Comparison of ENCODE assay signal across 13 mouse cellular contexts in the genomic region with DNA sequence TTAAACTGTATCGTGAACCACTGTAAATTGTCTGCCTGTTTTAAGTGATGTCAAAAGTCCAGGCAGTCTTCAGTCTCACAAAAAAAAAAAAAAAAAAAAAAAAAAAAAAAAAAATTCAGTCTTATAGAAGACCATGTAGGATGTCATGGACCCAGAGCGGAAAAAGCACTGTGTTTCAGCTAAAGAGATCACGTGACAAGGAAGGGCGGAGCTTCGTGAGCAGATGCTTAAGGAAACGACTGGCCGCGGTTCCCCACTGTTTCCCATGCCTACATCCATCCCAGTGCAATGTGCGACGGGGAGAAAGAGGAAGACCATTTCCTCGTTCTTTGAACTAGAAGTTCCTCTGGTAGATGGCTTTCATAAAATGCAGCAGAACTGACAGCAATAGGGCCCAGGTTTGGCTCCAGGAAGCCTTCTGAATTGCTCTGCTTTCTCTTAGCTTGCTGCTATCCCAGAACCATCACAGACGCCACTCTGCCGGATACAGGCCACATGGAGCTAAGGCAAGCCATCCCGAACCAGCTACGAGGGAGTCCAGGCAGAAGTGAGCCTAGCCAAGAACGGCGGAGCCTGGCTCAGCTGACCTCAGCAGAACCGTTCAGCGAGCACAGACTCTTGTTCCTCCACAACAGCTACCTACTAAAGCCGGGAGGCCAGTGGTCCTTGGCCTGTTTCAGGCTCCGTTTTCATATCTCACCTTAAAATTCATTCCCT.
DNase-seq lines count a peak whose midpoint lies in the region; ATAC-seq and TF ChIP-seq lines count a peak whose summit lies in the region.
"Had no signal": no experiment of that assay in that cellular context is flagged by ENCODE, and none has a peak within 500 bp of the region (broad histone marks: within the 10 kb centered on the region; RNA-seq: fewer than 3 reads in every experiment).

No protein-coding gene starts in this region.

- WGBS in neural tube, embryonic 11.5 days = 85% methylated on average over 21 of the region's 21 CpGs
- WGBS in neural tube, embryonic 15.5 days = 87% methylated on average over 21 of the region's 21 CpGs
- WGBS in liver, postnatal 0 days (ENCODE audit: insufficient replicate concordance) = 63% methylated on average over 21 of the region's 21 CpGs

- no peaks in the 10 kb centered on the region for H3K27me3 ChIP-seq in neural tube, embryonic 11.5 days (ENCODE audit: control insufficient read depth, insufficient read depth, low read length)
- no peaks in the 10 kb centered on the region for H3K27me3 ChIP-seq in neural tube, embryonic 15.5 days (replicated peaks)
- no peaks in the 10 kb centered on the region for H3K27me3 ChIP-seq in liver, postnatal 0 days (ENCODE audit: insufficient read depth, low read length)

- H3K36me3 ChIP-seq in neural tube, embryonic 11.5 days (ENCODE audit: control insufficient read depth, insufficient read depth, low read length) = no peaks in the 10 kb centered on the region
- no peaks in the 10 kb centered on the region for H3K36me3 ChIP-seq in neural tube, embryonic 15.5 days
- no peaks in the 10 kb centered on the region for H3K36me3 ChIP-seq in liver, postnatal 0 days (replicated peaks; ENCODE audit: insufficient read depth, low read length)
- H3K36me3 ChIP-seq: liver, embryonic 15.5 days had no signal

- DNase-seq in neural tube, embryonic 11.5 days (ENCODE audit: low spot score) = peak; percentile 18
- peak; percentile 21 for DNase-seq in brain, adult 2 months (ENCODE audit: low read depth, low spot score)
- no peak for DNase-seq in liver, postnatal 0 days
- DNase-seq in ovary, adult 18-20 months (ENCODE audit: low spot score) = no peak
- DNase-seq in spleen, adult 18-20 months = no peak
- DNase-seq in frontal cortex, postnatal 36 days (ENCODE audit: low spot score in 2 of 2) = no peak
- DNase-seq: forebrain, postnatal 0 days; heart, postnatal 14 days; kidney, postnatal 14 days had no signal

- no peak overlapping the region for H3K4me2 ChIP-seq in neural tube, embryonic 11.5 days (ENCODE audit: low read depth)
- H3K4me2 ChIP-seq in neural tube, embryonic 15.5 days = no peak overlapping the region
- H3K4me2 ChIP-seq in liver, postnatal 0 days (ENCODE audit: low read depth, low read length) = no peak overlapping the region
- H3K4me2 ChIP-seq: liver, embryonic 15.5 days had no signal

- no peak overlapping the region for H3K9ac ChIP-seq in neural tube, embryonic 11.5 days (ENCODE audit: low read length)
- H3K9ac ChIP-seq in neural tube, embryonic 15.5 days (replicated peaks) = no peak overlapping the region
- no peak overlapping the region for H3K9ac ChIP-seq in liver, postnatal 0 days (replicated peaks)
- H3K9ac ChIP-seq: forebrain, postnatal 0 days; liver, embryonic 15.5 days had no signal

- no peak overlapping the region for H3K27ac ChIP-seq in neural tube, embryonic 11.5 days (ENCODE audit: low read depth, low read length)
- H3K27ac ChIP-seq in neural tube, embryonic 15.5 days (replicated peaks) = no peak overlapping the region
- peak overlapping the region; percentile 18; the same call in 1 of the 2 replicates for H3K27ac ChIP-seq in liver, postnatal 0 days (ENCODE audit: low read depth)
- H3K27ac ChIP-seq: liver, embryonic 15.5 days had no signal

- H3K4me3 ChIP-seq in neural tube, embryonic 11.5 days (ENCODE audit: low read depth, low read length) = no peak overlapping the region
- no peak overlapping the region for H3K4me3 ChIP-seq in neural tube, embryonic 15.5 days (replicated peaks)
- H3K4me3 ChIP-seq in liver, postnatal 0 days (ENCODE audit: low read depth, low read length) = no peak overlapping the region
- H3K4me3 ChIP-seq: liver, embryonic 15.5 days had no signal

- TF ChIP-seq CTCF in liver, postnatal 0 days (IDR thresholded peaks at IDR 0.05; ENCODE audit: low read depth) = no peak

- no peaks in the 10 kb centered on the region for H3K4me1 ChIP-seq in neural tube, embryonic 11.5 days (ENCODE audit: control insufficient read depth, insufficient read depth, low read length)
- H3K4me1 ChIP-seq in neural tube, embryonic 15.5 days = no peaks in the 10 kb centered on the region
- H3K4me1 ChIP-seq in liver, postnatal 0 days (ENCODE audit: insufficient read depth) = no peaks in the 10 kb centered on the region
- H3K4me1 ChIP-seq: liver, embryonic 15.5 days had no signal

- no peak for TF ChIP-seq EP300 in liver, postnatal 0 days (IDR thresholded peaks at IDR 0.05; ENCODE audit: low read depth)

- H3K9me3 ChIP-seq in neural tube, embryonic 11.5 days (ENCODE audit: control insufficient read depth, low read length) = no peaks in the 10 kb centered on the region
- H3K9me3 ChIP-seq in neural tube, embryonic 15.5 days (replicated peaks) = no peaks in the 10 kb centered on the region
- no peaks in the 10 kb centered on the region; the same call in 1 of the 2 replicates for H3K9me3 ChIP-seq in liver, postnatal 0 days (ENCODE audit: low read length)
- H3K9me3 ChIP-seq: liver, embryonic 15.5 days had no signal

- no peak for ATAC-seq in neural tube, embryonic 11.5 days (ENCODE audit: insufficient read depth, low FRiP score, low TSS enrichment)
- ATAC-seq in neural tube, embryonic 15.5 days (ENCODE audit: low FRiP score) = no peak
- 0 out of 2 replicates have a peak, but pooled peaks have one; percentile 12 for ATAC-seq in liver, postnatal 0 days
- ATAC-seq: forebrain, postnatal 0 days; inflammation-experienced regulatory T-cells, adult 6 months; midbrain, embryonic 16.5 days had no signal

Comparison
In these comparisons a context has a peak if more than half of its experiments do, and no peak if none do; other contexts are left out.
1. DNase-seq: peak in neural tube, embryonic 11.5 days (single experiment) and brain, adult 2 months (single experiment); none in liver, postnatal 0 days (single experiment), ovary, adult 18-20 months (single experiment), spleen, adult 18-20 months (0 of 2) and frontal cortex, postnatal 36 days (0 of 2).